Mouse (Mus musculus): ENCODE data around the gene Mgst2.
A peak's percentile ranks its signal among the peaks of the same experiment; 100 is the strongest.

Gene Mgst2

DNA sequence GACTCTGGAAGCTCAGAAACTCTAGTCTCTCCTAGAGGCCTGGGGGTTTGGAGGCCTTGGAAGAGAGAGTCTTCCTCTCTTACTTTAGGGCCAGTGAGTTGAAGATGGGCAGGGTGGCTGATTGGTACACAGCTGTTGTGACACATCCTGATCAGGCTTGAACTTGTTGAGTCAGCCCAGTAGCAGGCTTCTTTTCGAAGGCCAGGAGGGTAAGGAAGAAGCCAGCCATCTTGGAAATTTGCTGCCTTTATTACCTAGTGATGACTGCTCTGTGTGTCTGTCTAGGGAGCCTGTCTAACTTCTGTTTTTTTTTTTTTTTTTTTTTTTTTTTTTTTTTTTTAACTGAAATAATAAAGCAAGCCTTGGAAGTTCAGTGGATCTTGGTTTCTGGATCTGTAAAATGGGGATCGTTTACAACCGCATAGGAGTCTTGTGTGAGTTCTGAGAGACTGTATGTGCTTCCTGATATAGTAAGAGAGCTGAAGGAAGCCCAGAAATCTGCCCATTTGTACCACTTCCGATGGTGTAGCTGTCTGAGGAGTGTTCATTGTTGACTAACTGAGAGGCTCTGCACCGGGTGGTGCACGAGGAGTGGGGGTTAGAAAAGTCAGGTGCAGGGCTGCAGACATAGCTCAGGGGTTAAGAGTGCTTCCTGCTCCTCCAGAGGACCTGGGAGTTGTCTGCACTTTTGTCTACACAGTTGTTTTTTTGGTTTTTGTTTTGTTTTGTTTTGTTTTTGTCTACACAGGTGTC, 5.7 kb upstream of the Mgst2 start:
- no peak for DNase-seq (ENCODE audit: low spot score)

- DNase-seq (ENCODE audit: low spot score) = no peak
Measured at GRCm38 (mm10) chr3:51659415-51659814, 745 bp upstream of the Mgst2 start.

DNA sequence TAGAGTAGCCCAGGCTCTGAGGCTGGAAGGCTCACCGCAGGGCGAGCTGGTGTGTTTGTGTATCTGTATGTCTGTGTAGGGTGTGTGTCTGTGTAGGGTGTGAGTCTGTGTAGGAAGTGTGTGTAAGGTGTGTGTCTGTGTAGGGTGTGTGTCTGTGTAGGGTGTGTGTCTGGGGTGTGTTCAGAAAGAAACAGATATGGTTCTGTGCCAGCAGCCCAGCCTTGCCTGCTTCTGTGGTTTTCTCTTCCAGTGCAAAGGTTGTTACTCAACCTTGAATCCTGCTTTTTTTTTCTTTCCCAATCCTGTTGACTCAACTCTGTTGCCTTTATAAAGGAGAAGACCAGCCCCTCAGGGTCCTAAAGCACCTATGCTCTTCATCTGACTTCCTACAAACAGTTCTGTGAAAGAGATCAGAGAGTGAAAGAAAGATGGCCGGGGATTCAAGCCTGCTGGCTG, 689 bp downstream of the Mgst2 start:
- no peak for DNase-seq (ENCODE audit: low spot score)

GRCm38 (mm10) chr3:51661376-51661775, 1.2 kb downstream of the Mgst2 start:
- no peak for DNase-seq (ENCODE audit: low spot score)

GRCm38 (mm10) chr3:51661880-51662550, 1.9 kb downstream of the Mgst2 start:
- DNase-seq (ENCODE audit: low spot score) = no peak

DNA sequence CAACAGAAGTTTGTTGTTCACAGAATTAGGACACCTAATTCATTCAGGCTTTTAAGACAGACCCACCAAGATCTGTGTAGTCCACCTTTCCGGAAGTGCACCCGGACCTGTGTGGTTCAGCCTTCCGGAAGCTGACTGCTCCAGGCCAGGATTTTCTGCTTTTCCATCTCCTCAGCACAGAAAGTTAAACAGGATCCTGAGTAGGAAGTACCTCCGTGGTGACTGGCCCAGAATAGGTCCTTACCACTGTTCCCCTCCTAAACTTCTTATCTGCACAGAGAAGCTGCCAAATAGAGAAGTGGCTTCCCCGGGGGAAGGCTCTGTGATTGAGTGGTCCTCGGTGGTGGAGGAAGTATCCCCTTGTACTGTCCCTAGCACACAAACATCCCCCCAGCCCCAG, 2.4 kb downstream of the Mgst2 start:
- DNase-seq (ENCODE audit: low spot score) = no peak

DNA sequence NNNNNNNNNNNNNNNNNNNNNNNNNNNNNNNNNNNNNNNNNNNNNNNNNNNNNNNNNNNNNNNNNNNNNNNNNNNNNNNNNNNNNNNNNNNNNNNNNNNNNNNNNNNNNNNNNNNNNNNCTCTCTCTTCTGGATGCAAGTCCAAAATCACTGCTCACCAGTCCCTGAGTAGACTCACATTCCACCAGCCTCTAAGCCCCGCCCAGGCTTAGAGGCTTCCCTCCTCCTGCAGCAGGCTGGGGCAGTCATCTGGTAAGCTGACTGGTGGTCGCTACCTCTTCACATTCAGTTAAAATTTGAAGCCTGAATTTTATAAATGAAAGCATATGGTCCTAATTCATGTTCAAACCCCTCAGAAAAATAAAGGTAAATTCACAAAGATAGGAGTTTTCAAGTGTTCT, 8.4 kb downstream of the Mgst2 start:
- DNase-seq (ENCODE audit: low spot score) = no peak

- no peak for DNase-seq (ENCODE audit: low spot score)
Measured at GRCm38 (mm10) chr3:51670414-51671070, 10.4 kb downstream of the Mgst2 start.

- DNase-seq (ENCODE audit: low spot score) = no peak
Measured at GRCm38 (mm10) chr3:51671071-51671469, 10.9 kb downstream of the Mgst2 start.

- DNase-seq (ENCODE audit: low spot score) = no peak
Measured at GRCm38 (mm10) chr3:51672631-51673030, 12.5 kb downstream of the Mgst2 start.

DNA sequence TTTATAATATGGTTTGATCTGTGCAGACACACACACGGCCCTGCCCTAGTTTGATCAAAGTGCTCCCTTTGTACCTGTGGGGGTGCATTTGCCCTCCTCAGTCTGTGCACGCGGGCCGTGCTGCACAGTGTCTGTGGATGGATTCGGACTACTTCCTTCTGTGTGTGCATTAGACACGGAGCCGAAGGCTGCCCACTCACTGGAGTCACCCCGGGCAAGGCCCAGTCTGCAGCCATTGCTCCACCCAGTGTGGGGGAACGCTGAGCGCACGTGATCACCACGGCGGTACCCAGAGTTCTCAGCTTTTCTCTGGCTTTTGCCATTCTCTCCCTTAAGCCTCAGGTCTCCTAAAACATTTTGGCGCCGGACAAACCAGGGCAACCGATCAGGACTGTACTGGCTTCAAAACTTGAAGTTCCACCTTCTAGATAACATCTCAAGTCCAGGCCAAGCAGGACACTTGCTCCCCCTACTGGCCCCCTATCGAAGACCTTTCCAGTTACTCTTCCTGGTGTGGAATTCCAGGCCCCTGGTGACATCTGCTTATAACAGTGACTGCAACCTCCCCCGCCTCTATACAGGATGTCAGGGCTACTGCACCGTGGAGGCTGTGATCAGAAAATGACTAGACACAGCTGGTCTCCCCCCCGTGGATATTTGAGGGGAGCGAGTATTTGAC, 13.4 kb downstream of the Mgst2 start:
- DNase-seq (ENCODE audit: low spot score) = peak; percentile 63

GRCm38 (mm10) chr3:51674963-51675362, 14.8 kb downstream of the Mgst2 start:
- no peak for DNase-seq (ENCODE audit: low spot score)

DNA sequence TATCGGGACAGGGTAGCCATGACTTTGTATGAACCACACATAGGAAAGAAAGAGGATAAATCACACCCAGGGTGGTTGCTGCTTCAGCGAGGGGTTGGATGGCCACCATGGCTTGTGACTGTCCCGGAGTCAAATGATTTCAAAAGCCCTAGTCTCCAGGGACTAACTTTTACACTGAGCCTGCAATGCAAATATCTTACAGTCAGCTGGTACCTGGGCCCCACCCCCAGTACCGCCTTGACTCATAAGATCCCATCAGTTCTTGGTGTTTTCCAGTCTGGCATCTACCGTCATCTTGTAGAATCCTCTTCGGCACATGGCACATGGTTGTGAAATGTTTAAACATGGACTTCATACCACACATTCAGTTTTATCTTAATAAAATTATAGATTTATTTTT, 25.4 kb downstream of the Mgst2 start:
- no peak for DNase-seq (ENCODE audit: low spot score)

- DNase-seq (ENCODE audit: low spot score) = no peak
Measured at GRCm38 (mm10) chr3:51686316-51686715, 26.2 kb downstream of the Mgst2 start.

- DNase-seq (ENCODE audit: low spot score) = no peak
Measured at GRCm38 (mm10) chr3:51686791-51687190, 26.6 kb downstream of the Mgst2 start.

DNA sequence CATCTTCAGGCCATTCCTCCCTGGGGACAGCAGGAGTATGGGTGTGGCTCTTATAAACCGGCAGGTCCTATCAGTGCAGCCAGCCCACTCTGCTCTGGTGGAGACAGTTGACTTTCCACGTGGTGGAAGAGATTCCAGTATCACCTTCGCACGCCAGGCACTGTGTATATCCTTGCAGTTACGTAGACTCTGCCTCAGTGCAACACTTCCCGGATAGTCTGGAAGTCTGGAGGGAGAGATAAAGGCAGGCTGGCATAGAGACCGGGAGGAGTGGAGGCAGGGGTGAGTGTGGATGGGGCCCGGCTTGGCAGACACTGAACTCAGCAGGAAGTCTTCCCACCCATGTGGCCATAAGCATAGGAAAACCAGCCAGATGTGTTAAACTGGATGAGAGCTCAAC, 28.6 kb downstream of the Mgst2 start:
- DNase-seq (ENCODE audit: low spot score) = no peak

DNA sequence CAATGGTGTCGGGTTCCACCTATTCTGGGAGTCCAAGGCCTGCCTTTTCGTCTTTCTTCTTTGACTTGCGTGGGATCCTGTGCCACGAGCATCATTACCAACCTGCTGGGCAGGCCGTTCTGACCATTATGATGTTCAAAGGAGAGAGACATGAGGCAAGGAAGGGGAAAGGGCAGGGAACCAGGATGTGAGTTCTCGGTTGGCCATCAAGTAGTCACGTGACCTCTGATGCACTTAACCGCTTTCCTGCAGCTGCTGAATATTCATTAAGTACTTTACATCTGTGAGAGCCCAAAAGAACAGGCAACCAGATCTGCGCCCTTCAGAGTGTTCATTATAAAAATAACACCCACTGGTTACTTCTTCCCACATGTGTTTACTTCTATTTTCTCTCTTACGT, 33.0 kb downstream of the Mgst2 start:
- DNase-seq (ENCODE audit: low spot score) = no peak

DNA sequence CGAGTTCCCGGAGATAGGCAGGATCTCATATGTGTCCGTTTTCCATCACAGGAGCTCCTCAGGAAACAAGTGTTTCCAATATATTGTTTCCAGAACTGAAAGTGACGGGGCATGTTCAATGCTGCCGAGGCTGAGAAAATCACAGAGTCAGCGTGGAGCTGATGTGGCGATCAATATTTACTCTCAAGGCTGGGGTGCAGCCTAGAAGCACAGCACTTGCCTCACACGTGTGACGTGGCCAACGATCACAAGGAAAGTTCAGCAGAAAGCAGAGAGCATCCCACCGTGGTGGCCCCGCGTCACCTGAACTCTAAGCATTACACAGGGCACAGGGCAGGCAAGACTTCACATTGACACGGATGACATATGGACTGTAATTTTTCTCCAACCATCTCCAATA, 34.4 kb downstream of the Mgst2 start:
- no peak for DNase-seq (ENCODE audit: low spot score)

- no peak for DNase-seq (ENCODE audit: low spot score)
Measured at GRCm38 (mm10) chr3:51695713-51696112, 35.6 kb downstream of the Mgst2 start.

- no peak for DNase-seq (ENCODE audit: low spot score)
Measured at GRCm38 (mm10) chr3:51697931-51698330, 37.8 kb downstream of the Mgst2 start.

- DNase-seq (ENCODE audit: low spot score) = no peak
Measured at GRCm38 (mm10) chr3:51700123-51700522, 40.0 kb downstream of the Mgst2 start.

DNA sequence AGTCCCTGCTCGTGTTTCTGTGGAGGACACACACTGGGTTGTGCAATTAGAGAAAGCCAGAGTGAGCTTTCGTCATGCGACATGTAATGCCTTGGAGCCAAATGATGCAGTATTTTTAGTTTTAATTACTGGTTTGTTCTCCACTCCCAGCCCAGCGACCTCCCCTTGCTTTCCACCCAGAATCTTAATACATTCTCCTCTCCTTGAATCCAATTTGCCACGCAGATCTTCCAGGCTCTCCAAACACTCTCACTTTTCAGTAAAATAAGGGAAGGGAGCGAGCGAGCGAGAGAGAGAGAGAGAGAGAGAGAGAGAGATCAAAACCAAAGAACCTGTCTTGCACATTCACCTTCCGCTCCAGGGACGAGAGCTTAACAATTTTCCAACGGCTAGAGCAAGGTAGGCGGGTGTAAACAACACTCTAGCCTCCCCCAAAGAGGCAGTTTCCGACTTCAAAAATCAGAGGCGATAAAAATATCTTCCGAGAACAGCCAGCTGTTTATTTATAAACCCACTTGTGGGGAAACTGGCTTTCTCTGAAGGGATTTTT, 40.6 kb downstream of the Mgst2 start:
- DNase-seq (ENCODE audit: low spot score) = no peak

Measured in retina, embryonic 14.5 days (tissue).